Mouse (Mus musculus) hindbrain, postnatal 0 days (tissue): ENCODE data around the gene Lrmda. TPM values are rescaled to one million over a fixed set of nuclear protein-coding genes. Genes with fewer than 3 reads are reported as not detected.

Experiments used
- ATAC-seq: fragments of 200-750 bp; cut with Nextera tagmentation; 2 replicates; pipeline ENCODE4 v1.8.0; 2017; ENCODE audit warnings: mild to moderate bottlenecking, moderate TSS enrichment, moderate library complexity
- DNase-seq: peaks from one replicate; pipeline ENCODE4 v3.0.0-alpha.2; 2015; ENCODE audit warnings: low spot score
- H3K27ac ChIP-seq: fragments of 300-500 bp; sonication (generic); 2 replicates; pipeline ENCODE4 v1.5.1; 2014; ENCODE audit warnings: mild to moderate bottlenecking
- H3K27me3 ChIP-seq: fragments of 300-500 bp; sonication (generic); 2 replicates; pipeline ENCODE4 v1.6.1; 2014; ENCODE audit warnings: low read length, mixed read lengths; ENCODE audit not compliant: insufficient read depth
- H3K36me3 ChIP-seq: fragments of 300-500 bp; sonication (generic); 2 replicates; pipeline ENCODE4 v1.6.1; 2014; ENCODE audit warnings: low read length, mixed read lengths; ENCODE audit not compliant: insufficient read depth
- H3K4me1 ChIP-seq: fragments of 300-500 bp; sonication (generic); 2 replicates; pipeline ENCODE4 v1.6.1; 2014; ENCODE audit warnings: antibody characterized with exemption, low read length, mixed read lengths; ENCODE audit not compliant: insufficient read depth
- H3K4me2 ChIP-seq: fragments of 300-500 bp; sonication (generic); 2 replicates; pipeline ENCODE4 v1.6.1; 2014; ENCODE audit warnings: low read depth, mild to moderate bottlenecking, low read length, moderate library complexity, mixed read lengths
- H3K4me3 ChIP-seq: fragments of 300-500 bp; sonication (generic); 2 replicates; pipeline ENCODE4 v1.5.1; 2014; ENCODE audit warnings: low read length
- H3K9ac ChIP-seq: fragments of 300-500 bp; sonication (generic); replicated peaks from 2 replicates; pipeline ENCODE4 v1.6.1; 2014; ENCODE audit warnings: mild to moderate bottlenecking, low read length, moderate library complexity, mixed read lengths
- H3K9me3 ChIP-seq: fragments of 300-500 bp; sonication (generic); 2 replicates; pipeline ENCODE4 v1.6.1; 2016; ENCODE audit warnings: low read length, mixed read lengths
- CTCF ChIP-seq: IDR thresholded peaks from 2 replicates; pipeline ENCODE4 v1.5.1; 2016; ENCODE audit warnings: antibody characterized with exemption, control low read depth, low read depth
- WGBS: fragments of 180-500 bp; shearing (Covaris S2); extraction: QIAGEN DNeasy Blood & Tissue Kit; methylation state at CpG from one replicate; pipeline ENCODE4 v1.1.7; 2014; 5-methylcytosine and 5-hydroxymethylcytosine counted together
- polyA plus RNA-seq: library from polyadenylated mRNA; unstranded; fragments of >200 nt; fragmentation: Nextera tagmentation; extraction: Ambion mirVana; gene quantifications from 2 replicates; pipeline ENCODE4 v1.2.1, GENCODE M21; 2015
- total RNA-seq: library from RNA; depleted of rRNA; stranded (reverse); fragments of >200 nt; gene quantifications from 2 replicates; pipeline ENCODE4 v1.2.3, GENCODE M21; 2014

Lrmda gene
- total and polyA plus RNA-seq, 2 experiments from 2014 or later = 0.21 to 0.53 TPM

GRCm38 (mm10) chr14:22757493-22757892 is 738.0 kb downstream of the Lrmda start:
- Histone ChIP-seq H3K4me3 (no peak overlapping the region), H3K4me2 (no peak overlapping the region), H3K9me3 (no peaks in the 10 kb centered on the region), H3K27me3 (no peaks in the 10 kb centered on the region), H3K27ac (no peak overlapping the region), H3K9ac (no peak overlapping the region), H3K36me3 (no peaks in the 10 kb centered on the region), H3K4me1 (no peaks in the 10 kb centered on the region)
- 96% methylated on average over 3 of the region's 3 CpGs for WGBS
- no peak for TF ChIP-seq CTCF
- ATAC-seq = no peak
- DNase-seq = no peak

- no peak overlapping the region for H3K4me3 ChIP-seq
- no peaks in the 10 kb centered on the region for H3K9me3 ChIP-seq
- H3K27me3 ChIP-seq = no peaks in the 10 kb centered on the region
- ATAC-seq (no peak), DNase-seq (no peak)
- H3K27ac ChIP-seq = no peak overlapping the region
- H3K4me2 ChIP-seq = no peak overlapping the region
- 61% methylated on average over 2 of the region's 2 CpGs for WGBS
- TF ChIP-seq CTCF = no peak
- H3K9ac ChIP-seq = no peak overlapping the region
- H3K36me3 ChIP-seq = no peaks in the 10 kb centered on the region
- H3K4me1 ChIP-seq = no peaks in the 10 kb centered on the region
Observed at GRCm38 (mm10) chr14:22759216-22759615, 739.7 kb downstream of the Lrmda start.

- Histone ChIP-seq H3K27me3 (no peaks in the 10 kb centered on the region), H3K36me3 (no peaks in the 10 kb centered on the region)
Observed at GRCm38 (mm10) chr14:22759673-22760072, 740.2 kb downstream of the Lrmda start.

DNA sequence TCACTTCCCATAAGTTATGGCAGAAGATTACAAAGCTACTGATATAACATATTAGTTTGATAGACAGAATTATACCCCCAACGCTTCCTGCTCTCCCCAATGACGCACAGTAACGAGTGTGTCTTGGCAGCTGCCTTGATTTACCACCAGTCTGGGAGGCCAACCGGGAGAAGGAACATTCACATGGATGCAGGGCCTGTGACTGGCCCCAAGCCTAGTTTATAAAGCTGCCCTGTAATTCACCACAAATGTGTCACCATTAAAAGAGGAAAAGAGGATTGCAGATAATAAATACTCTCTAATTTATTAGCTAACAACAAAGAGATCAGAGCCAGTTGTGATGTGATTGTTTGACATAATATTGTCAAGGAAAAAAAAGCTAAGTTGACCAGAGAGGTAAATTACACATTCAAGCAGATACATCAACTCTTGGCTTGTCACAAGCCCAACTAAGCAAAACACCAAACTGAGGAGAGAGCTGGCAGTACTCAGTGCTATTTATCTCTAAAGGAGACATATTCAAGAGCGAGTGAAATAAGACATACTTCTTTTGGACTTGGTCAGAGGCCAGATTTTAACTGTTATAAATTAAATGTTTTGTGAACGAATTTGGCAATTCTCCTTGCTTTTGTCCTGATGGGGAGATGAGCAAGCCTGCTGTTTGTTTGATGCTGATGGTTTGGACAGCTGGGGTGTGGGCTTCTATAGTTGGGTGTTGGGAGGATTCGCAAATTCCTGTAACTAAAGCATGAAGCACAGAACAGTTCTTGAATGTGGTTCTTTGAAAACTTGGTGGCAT is 740.9 kb downstream of the Lrmda start:
- H3K9ac ChIP-seq = no peak overlapping the region
- ATAC-seq (no peak), DNase-seq (no peak)
- H3K27me3 ChIP-seq = no peaks in the 10 kb centered on the region
- TF ChIP-seq CTCF = no peak
- no peak overlapping the region for H3K4me2 ChIP-seq
- no peaks in the 10 kb centered on the region for H3K36me3 ChIP-seq
- WGBS = 60% methylated on average over 7 of the region's 7 CpGs
- H3K9me3 ChIP-seq = no peaks in the 10 kb centered on the region
- no peak overlapping the region for H3K4me3 ChIP-seq
- H3K4me1 ChIP-seq = no peaks in the 10 kb centered on the region
- no peak overlapping the region for H3K27ac ChIP-seq

More at GRCm38 (mm10) chr14:22759673-22760072, 740.2 kb downstream of the Lrmda start:
- H3K9ac ChIP-seq = no peak overlapping the region
- H3K4me3 ChIP-seq = no peak overlapping the region
- H3K4me2 ChIP-seq = no peak overlapping the region
- ATAC-seq (no peak), DNase-seq (no peak)
- no peak overlapping the region for H3K27ac ChIP-seq
- no peaks in the 10 kb centered on the region for H3K9me3 ChIP-seq
- no peaks in the 10 kb centered on the region for H3K4me1 ChIP-seq
- no peak for TF ChIP-seq CTCF

DNA sequence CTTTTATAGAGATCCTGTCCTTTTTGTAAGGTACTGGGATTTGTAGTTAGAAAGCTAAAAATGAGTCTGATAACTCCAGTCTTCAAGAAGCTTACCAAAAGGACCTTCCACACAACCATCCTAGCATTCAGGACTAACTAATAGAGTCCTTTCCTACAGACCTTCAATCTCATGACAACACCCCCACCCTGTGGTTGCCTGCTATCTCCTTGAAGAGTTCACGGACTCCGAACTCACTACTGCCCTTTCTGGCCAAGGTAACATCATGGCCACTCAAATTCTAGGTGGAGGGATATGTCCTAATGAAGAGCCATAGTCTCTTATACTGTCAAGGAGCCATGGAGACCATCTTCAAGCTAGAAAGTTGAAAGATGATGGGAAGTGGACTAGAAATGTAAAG is 762.2 kb downstream of the Lrmda start:
- 90% methylated on average over 2 of the region's 2 CpGs for WGBS
- ATAC-seq (no peak), DNase-seq (no peak)
- Histone ChIP-seq H3K4me2 (no peak overlapping the region), H3K4me1 (0 out of 2 replicates have a peak, but pooled peaks cover 4% of the 10 kb centered on the region), H3K27ac (no peak overlapping the region), H3K27me3 (no peaks in the 10 kb centered on the region), H3K36me3 (no peaks in the 10 kb centered on the region), H3K9ac (no peak overlapping the region), H3K9me3 (no peaks in the 10 kb centered on the region), H3K4me3 (no peak overlapping the region)
- peak; percentile 49 for TF ChIP-seq CTCF

DNA sequence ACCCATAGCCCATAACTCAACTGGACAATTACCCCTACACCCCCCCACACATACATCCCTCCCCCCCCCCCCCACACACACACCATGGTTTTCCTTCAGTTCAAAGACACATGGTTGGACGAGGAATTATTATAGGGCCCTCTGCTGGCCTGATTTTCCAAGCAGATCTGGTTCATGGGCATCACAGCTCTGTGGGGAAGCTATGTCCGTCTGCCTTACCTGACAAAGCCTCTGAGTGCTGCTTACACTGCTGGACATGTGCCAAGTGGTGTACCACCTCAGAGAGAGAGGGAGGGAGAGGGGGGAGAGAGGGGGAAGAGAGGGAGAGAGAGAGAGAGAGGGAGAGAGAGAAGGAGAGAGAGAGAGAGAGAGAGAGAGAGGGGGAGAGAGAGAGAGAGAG is 762.9 kb downstream of the Lrmda start:
- Histone ChIP-seq H3K27ac (no peak overlapping the region), H3K9me3 (no peaks in the 10 kb centered on the region), H3K9ac (no peak overlapping the region), H3K36me3 (no peaks in the 10 kb centered on the region), H3K4me1 (0 out of 2 replicates have a peak, but pooled peaks cover 4% of the 10 kb centered on the region), H3K4me3 (no peak overlapping the region), H3K27me3 (no peaks in the 10 kb centered on the region), H3K4me2 (no peak overlapping the region)
- peak; percentile 10; the same call in 1 of the 2 replicates for TF ChIP-seq CTCF
- WGBS = 45% methylated on average over 2 of the region's 2 CpGs
- peak; percentile 43 for DNase-seq
- no peak for ATAC-seq
